Mouse (Mus musculus) liver, adult 2 months (tissue): ENCODE measurements at regions not wholly inside any gene's neighbourhood (a gene's known extent, or its start where the extent isn't known, plus 50 kb on each side); places are given as distances from the start of the nearest gene placed in this dataset.

Experiments used
- DNase-seq: peaks from one replicate; pipeline ENCODE4 v3.0.0-alpha.2; 2011; ENCODE audit warnings: low read depth, low spot score; ENCODE audit errors: extremely low read depth
- H3K27ac ChIP-seq: fragments of 200-500 bp; replicated peaks from 2 replicates; pipeline ENCODE4 v1.5.1; 2012; ENCODE audit warnings: low read depth, mild to moderate bottlenecking, control low read depth, inconsistent platforms, low read length; ENCODE audit not compliant: insufficient read depth
- H3K27me3 ChIP-seq: fragments of 200-500 bp; 2 replicates; pipeline ENCODE4 v1.6.1; 2012; ENCODE audit warnings: mild to moderate bottlenecking, moderate library complexity, low read length, inconsistent platforms; ENCODE audit not compliant: control insufficient read depth, insufficient read depth
- H3K36me3 ChIP-seq: fragments of 200-500 bp; 2 replicates; pipeline ENCODE4 v1.6.1; 2012; ENCODE audit warnings: low read length, inconsistent platforms; ENCODE audit not compliant: control insufficient read depth, insufficient read depth
- H3K4me1 ChIP-seq: fragments of 200-500 bp; 2 replicates; pipeline ENCODE4 v1.6.1; 2011; ENCODE audit warnings: low read length; ENCODE audit not compliant: control insufficient read depth, insufficient read depth
- H3K4me3 ChIP-seq: fragments of 200-500 bp; 2 replicates; pipeline ENCODE4 v1.5.1; 2011; ENCODE audit warnings: low read depth, mild to moderate bottlenecking, control low read depth, low read length, moderate library complexity; ENCODE audit not compliant: insufficient read depth
- H3K79me2 ChIP-seq: fragments of 200-500 bp; 2 replicates; pipeline ENCODE4 v1.6.1; 2012; ENCODE audit warnings: inconsistent platforms, mild to moderate bottlenecking, low read length, moderate library complexity; ENCODE audit not compliant: control insufficient read depth, insufficient read depth
- H3K9ac ChIP-seq: fragments of 200-500 bp; 2 replicates; pipeline ENCODE4 v1.6.1; 2012; ENCODE audit warnings: low read depth, mild to moderate bottlenecking, control low read depth, inconsistent platforms, low read length
- CTCF ChIP-seq: fragments of 200-500 bp; IDR thresholded peaks from 2 replicates; pipeline ENCODE4 v1.5.1; 2011; ENCODE audit warnings: low read depth, low read length, control low read depth
- POLR2A ChIP-seq: fragments of 200-500 bp; IDR thresholded peaks from 2 replicates; pipeline ENCODE4 v1.6.1; 2011; ENCODE audit warnings: low read length, control low read depth; ENCODE audit not compliant: insufficient read depth; ENCODE audit errors: extremely low read depth
- WGBS: fragments of 180-500 bp; shearing (Covaris S2); methylation state at CpG from one replicate; pipeline ENCODE4 v1.1.7; 2018; 5-methylcytosine and 5-hydroxymethylcytosine counted together

DNA sequence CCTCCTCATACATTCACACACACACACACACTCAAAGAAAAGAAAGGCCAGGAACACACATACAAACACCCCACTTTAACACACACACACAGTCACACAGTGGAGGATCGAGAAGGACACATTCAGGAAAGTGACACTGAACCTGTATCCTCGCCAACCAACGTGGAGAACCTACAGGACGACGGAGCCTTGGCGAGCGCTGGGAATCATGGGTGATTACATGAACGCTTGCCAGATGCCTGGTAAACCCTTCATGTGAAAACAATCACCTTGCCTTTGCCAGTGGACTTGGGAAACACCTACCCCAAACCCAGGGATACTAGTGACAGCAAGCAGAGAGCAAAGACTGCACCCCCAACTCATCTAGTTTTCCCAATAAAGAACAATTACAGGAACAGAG is 117.2 kb upstream of the Gsc start:
- H3K4me1 ChIP-seq = no peaks in the 10 kb centered on the region
- H3K36me3 ChIP-seq = no peaks in the 10 kb centered on the region
- no peak for DNase-seq
- H3K27ac ChIP-seq = no peak overlapping the region
- no peaks in the 10 kb centered on the region for H3K79me2 ChIP-seq
- no peak overlapping the region for H3K4me3 ChIP-seq
- H3K27me3 ChIP-seq = no peaks in the 10 kb centered on the region
- TF ChIP-seq POLR2A (no peak), CTCF (no peak)
- H3K9ac ChIP-seq = no peak overlapping the region
- 88% methylated on average over 8 of the region's 8 CpGs for WGBS

DNA sequence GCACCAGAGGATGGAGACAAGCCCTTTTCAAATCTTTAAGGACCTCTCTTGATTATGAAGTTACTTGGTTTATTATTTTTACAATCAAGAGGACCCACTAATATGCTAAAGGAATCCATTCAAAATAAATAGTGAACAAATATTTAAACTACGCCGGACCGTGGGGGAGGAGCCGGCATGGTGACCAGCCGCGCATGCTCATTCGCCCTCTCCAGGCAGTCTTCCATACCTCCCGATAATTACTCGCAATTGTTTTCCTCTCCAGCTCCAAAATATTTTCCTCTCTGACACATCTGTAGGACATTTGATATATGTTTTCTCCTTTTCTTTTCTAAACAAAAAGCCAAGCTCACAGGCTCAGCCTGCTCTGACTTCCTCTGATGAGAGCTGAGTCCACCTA is 111.3 kb upstream of the Gsc start:
- Histone ChIP-seq H3K36me3 (no peaks in the 10 kb centered on the region), H3K27me3 (no peaks in the 10 kb centered on the region), H3K79me2 (no peaks in the 10 kb centered on the region), H3K4me1 (no peaks in the 10 kb centered on the region), H3K27ac (no peak overlapping the region), H3K9ac (no peak overlapping the region), H3K4me3 (no peak overlapping the region)
- TF ChIP-seq CTCF (no peak), POLR2A (no peak)
- WGBS = 65% methylated on average over 9 of the region's 9 CpGs
- DNase-seq = no peak

DNA sequence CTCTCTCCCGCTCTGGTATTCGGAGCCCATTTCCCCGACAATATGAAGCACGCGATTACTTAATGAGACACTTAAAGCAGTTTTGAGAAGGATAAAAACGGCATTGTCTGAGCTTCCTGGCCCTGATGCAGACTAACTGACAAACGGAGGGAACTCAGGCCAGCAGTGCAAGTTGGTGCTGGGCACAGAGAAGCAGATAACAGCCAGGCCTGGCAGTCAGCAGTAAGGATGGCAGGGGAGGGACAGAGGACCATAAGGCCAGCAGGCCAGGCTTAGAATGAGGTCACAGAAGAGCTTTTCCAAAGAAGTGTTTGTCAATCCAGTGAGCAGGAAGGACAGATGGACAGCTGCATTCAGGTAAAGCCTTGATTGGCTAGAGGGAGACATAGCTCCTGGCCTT is 107.7 kb upstream of the Gsc start:
- Histone ChIP-seq H3K4me3 (no peak overlapping the region), H3K27ac (no peak overlapping the region), H3K36me3 (no peaks in the 10 kb centered on the region), H3K9ac (no peak overlapping the region), H3K27me3 (peaks cover 4% of the 10 kb centered on the region; the same call in 1 of the 2 replicates), H3K4me1 (no peaks in the 10 kb centered on the region), H3K79me2 (no peaks in the 10 kb centered on the region)
- no peak for DNase-seq
- 68% methylated on average over 7 of the region's 7 CpGs for WGBS
- TF ChIP-seq CTCF (no peak), POLR2A (no peak)

DNA sequence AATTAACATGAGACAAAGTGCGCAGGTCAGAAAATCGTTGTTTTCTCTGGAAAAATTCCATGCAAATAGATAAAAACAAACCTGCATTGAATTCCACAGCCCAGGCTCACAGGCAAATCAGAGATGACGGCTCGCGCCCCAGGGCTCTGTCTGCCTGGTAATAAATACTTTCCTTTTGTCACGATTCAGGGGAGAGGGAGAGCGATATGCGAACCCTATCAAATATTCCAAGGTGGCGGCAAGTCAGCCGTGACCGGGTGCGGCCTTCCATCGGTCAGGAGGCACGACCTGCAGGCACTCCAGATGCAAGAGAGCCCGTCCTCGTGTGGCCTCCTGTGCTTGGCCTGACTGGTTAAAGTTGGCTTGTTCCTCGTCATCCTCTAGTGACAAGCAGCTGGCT is 94.5 kb upstream of the Gsc start:
- TF ChIP-seq CTCF = no peak
- TF ChIP-seq POLR2A = no peak
- Histone ChIP-seq H3K79me2 (no peaks in the 10 kb centered on the region), H3K4me3 (no peak overlapping the region), H3K9ac (no peak overlapping the region), H3K36me3 (no peaks in the 10 kb centered on the region), H3K27ac (no peak overlapping the region), H3K4me1 (no peaks in the 10 kb centered on the region), H3K27me3 (no peaks in the 10 kb centered on the region)
- WGBS = 93% methylated on average over 17 of the region's 17 CpGs
- DNase-seq = no peak

DNA sequence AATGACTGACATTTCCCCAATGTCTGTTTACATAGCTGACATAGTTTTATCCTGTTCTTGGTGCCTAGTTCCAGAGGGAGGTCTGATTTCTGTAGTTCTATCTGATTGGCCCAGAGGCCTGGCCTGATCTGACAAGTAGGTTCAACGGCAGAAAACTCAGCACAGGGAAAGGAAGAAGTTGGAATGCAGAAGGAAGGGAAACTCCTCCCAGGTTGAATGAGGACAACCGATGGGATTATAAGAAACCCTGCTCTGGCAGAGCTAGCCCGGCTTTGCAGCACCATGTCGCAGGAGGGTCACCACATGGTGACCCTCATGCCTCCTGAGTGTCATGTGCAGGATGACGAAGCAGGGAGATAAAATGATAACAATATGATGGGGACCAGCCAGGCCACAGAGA is 89.8 kb upstream of the Gsc start:
- no peaks in the 10 kb centered on the region for H3K79me2 ChIP-seq
- H3K27me3 ChIP-seq = no peaks in the 10 kb centered on the region
- no peak overlapping the region for H3K4me3 ChIP-seq
- H3K9ac ChIP-seq = no peak overlapping the region
- DNase-seq = no peak
- TF ChIP-seq POLR2A (no peak), CTCF (no peak)
- H3K4me1 ChIP-seq = no peaks in the 10 kb centered on the region
- 62% methylated on average over 5 of the region's 5 CpGs for WGBS
- no peak overlapping the region for H3K27ac ChIP-seq
- no peaks in the 10 kb centered on the region for H3K36me3 ChIP-seq

DNA sequence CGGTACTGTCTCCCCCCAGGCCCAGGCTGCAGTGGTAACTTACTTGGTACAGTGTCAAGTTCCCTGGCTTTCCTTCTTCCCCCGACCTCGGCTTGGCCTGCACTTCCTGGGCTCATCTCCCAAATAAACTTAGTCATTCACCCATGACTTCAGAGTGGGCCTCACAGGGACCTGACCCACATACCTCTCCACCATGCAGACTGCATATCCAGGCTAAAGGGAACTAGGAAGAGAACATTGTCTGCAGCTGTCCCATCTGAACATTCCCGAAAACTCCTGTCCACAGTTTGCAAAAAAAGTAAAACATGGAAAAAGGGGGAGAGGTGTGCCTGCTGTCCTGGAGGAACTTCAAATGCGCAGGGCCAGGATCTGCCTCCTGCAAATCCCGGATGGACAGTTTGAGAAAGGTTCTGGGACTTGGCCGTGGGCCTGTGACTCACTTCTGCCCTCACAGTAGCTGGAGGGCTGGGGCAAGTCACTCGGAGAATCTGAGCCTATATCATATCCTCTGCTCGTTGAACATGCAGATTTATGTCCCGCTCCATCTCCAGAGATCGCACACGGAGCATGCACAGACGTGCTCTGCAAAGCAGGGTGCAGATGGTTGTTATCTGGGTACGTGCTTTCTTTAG is 87.9 kb upstream of the Gsc start:
- Histone ChIP-seq H3K79me2 (no peaks in the 10 kb centered on the region), H3K27me3 (no peaks in the 10 kb centered on the region), H3K4me1 (no peaks in the 10 kb centered on the region), H3K36me3 (no peaks in the 10 kb centered on the region), H3K9ac (no peak overlapping the region), H3K4me3 (no peak overlapping the region), H3K27ac (no peak overlapping the region)
- WGBS = 77% methylated on average over 14 of the region's 14 CpGs
- DNase-seq = peak; percentile 4
- no peak for TF ChIP-seq CTCF
- no peak for TF ChIP-seq POLR2A
